Mouse (Mus musculus) retina, embryonic 14.5 days (tissue): Measurements from ENCODE around the gene Hoxb3.

Source experiments
- DNase-seq: peaks from one replicate; pipeline ENCODE4 v3.0.0-alpha.2; 2015; ENCODE audit warnings: low spot score

Hoxb3 gene

DNA sequence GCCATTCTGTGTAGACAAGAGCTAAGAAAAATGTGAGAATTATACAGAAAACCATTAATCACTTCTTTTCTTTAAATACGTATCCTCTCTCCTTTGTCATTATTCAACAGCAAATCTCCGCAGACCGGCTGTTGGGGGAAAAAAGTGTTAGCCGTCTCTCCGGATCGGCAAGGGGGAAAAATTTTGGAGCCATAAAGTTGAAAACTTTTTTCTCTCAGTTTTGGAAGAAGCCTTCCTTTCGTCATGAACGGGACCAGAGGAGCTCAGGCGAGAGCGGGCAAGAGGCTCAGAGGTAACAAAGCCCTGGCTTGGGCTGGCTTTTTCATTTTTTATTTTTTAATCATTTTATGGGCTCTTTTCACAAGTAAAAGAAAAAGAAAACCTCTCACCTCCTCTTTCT is at the start of gene Hoxb3:
Gene Hoxb3, plus strand, starts transcription at position 173 of the 400 bp plus-strand sequence.
- DNase-seq, result no peak

DNA sequence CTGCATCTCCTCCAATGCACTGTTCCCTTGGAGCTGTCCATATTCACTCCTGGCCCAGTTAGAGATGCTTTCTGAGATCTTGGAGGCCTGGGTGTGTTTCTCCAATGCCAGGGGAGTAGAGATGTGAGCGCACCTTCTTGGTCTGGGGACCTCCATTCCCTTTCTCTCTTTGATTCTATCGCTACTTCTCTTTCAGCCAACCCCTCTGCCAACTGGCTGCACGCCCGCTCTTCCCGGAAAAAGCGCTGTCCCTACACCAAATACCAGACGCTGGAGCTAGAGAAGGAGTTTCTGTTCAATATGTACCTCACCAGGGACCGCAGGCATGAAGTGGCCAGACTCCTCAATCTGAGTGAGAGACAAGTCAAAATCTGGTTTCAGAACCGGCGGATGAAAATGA is 48.7 kb upstream of the Hoxb3 start:
- DNase-seq, result no peak

DNA sequence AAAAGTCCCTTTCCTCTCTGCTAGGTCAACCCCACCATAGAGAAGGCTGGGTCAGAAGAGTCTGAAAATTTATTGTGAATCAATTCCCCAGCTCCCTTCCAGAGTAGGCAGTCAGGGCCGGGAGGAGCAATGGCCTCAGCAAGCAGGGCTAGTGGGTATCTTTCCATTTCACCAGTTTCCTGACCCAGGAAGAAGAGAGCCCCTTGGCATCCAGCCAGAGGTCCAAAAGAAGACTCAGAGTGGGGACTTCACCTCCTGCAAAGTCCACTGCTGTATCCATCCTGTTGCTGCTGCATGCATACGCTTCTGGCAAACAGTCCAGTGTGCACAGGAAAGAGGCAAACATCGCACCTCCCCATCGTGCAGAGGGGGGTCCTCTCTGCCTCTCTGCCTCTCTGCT is 47.2 kb upstream of the Hoxb3 start:
- DNase-seq, result no peak

GRCm38 (mm10) chr11:96277151-96278044 is 45.7 kb upstream of the Hoxb3 start:
- DNase-seq, result no peak

- no peak for DNase-seq
Observed at GRCm38 (mm10) chr11:96278324-96278723, 44.8 kb upstream of the Hoxb3 start.

- peak; percentile 97 for DNase-seq
Observed at GRCm38 (mm10) chr11:96278773-96279172, 44.4 kb upstream of the Hoxb3 start.

DNA sequence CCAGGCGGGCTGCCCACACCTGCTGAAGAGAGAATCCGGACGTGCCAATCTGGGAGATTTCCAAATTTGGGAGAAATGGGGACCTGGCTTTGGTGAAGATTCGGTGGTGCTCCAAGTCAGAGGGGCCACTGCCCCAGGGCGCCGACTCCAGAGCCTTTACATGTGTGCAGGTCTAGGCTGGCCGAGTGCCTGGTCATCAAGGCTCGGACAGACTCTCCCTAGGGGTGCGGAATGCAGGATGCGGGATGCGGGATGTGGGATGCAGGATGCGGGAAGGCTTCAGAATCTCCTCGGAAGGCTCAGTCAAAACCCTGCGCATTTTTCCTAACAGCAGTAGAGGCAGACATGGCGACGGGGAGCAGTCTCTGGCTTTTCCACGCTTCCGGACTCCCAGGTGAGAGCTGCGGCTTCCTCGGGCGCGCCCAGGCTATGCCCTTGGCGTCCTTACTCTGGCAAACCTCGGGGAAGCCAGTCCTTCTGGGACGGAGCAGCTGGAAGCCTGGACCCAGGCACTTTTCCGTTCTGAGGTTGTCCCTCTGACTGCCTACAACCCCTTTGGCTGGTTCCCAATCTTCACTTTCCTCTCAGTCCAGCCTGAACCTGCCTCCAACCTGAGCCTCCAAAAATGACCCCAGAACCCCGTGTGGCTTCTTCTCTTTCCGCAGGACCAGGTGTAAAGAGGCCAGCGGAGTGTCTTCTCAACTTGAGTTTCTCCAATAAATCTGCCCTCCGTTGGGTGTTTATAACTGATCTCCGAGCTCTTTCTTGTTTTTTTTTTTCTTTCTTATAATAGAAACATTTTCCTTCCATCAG is 43.5 kb upstream of the Hoxb3 start:
- no peak for DNase-seq

DNA sequence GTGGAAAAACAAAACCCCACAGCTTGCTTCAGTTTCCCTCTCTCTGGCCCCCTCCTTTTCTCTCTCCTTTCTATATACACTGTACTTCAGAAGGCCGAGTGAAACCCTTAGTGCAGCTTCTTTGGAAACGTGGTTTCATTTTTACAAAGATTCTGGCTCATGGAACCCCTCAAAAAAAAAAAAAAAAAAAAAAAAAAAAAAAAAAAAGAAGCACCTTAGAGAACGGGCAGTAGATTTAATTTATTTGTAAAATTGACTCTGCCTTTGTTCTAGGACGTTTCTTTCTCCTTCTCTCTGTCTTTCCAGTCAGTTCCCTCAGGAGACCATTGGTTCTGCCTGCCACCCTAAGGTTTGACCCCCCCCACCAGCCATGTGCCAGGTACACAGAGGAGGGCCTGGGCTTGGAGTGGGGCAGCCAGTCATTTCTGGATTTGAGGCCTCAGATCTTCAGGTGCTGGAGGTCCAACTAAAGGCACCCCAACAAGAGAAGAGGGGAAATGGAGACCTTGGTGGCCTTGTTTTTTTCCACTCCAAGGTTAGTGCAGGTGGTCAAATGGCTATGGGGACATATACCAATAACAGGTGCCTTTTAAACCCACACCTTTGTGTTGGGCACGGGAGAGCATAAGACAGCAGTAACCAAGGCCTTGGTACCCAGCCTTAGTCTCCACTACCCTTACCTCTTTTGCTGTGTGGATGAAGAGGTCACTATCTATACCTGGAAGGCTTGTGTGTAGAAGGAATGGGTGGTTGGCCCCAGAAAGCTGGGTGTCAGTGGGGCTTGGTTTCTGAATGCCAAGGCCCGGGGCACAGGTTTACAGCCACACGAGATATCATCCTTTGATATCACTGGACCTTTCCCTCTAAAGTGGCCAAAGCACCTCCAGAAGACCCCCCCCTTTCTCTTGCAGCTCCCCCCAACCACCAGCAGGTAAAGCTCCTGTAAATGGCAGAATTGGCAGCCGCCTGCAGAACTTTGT is 42.4 kb upstream of the Hoxb3 start:
- no peak for DNase-seq

GRCm38 (mm10) chr11:96281396-96281795 is 41.7 kb upstream of the Hoxb3 start:
- no peak for DNase-seq

- no peak for DNase-seq
Observed at GRCm38 (mm10) chr11:96281855-96282570, 41.1 kb upstream of the Hoxb3 start, which contains the start of gene Hoxb8. Gene Hoxb8, plus strand, starts transcription at chr11:96281905.

DNA sequence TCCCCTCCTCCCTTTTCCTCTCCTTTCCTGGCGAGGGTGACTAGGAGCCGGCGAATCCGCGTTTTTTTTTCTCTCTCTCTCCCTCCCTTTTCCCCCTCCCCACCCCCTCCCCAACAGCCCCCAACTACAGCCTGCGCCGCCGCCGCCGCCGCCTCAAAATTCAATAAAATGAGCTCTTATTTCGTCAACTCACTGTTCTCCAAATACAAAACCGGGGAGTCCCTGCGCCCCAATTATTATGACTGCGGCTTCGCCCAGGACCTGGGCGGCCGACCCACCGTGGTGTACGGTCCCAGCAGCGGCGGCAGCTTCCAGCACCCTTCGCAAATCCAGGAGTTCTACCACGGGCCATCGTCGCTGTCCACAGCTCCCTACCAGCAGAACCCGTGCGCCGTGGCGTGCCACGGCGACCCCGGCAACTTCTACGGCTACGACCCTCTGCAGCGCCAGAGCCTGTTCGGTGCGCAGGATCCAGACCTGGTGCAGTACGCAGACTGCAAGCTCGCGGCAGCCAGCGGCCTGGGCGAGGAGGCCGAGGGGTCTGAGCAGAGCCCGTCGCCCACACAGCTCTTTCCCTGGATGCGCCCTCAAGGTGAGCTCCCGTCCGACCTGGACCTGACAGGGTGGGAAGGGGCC is 40.2 kb upstream of the Hoxb3 start:
- no peak for DNase-seq

DNA sequence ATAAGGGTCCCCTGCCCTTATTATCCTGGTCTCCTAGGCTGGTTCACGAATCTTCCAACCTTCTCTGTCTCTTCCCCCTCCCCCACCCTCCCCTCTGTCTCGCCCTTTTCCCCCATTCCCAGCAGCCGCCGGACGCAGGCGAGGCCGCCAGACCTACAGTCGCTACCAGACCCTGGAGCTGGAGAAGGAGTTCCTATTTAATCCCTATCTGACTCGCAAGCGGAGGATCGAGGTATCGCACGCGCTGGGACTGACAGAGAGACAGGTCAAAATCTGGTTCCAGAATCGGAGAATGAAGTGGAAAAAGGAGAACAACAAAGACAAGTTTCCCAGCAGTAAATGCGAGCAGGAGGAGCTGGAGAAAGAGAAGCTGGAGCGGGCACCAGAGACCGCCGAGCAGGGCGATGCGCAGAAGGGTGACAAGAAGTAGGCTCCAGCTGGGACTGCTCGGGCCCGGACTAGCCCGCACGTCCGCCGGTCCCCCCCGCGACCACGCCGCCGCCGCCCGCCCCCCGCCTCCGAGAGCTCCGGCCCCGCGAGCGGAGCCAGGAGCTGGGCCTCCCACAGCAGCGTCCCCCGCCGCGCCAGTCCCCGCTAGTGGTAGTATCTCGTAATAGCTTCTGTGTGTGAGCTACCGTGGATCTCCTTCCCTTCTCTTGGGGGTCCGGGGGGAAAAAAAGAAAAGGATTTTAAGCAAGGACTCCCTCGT is 38.9 kb upstream of the Hoxb3 start:
- peak; percentile 68 for DNase-seq

GRCm38 (mm10) chr11:96284774-96285734 is 38.1 kb upstream of the Hoxb3 start:
- DNase-seq, result no peak

- DNase-seq, result no peak
Observed at GRCm38 (mm10) chr11:96285771-96286738, 37.1 kb upstream of the Hoxb3 start, which contains the start of gene Hoxb7. Gene Hoxb7, plus strand, starts transcription at chr11:96286623.

- no peak for DNase-seq
Observed at GRCm38 (mm10) chr11:96286739-96287385, 36.3 kb upstream of the Hoxb3 start.

DNA sequence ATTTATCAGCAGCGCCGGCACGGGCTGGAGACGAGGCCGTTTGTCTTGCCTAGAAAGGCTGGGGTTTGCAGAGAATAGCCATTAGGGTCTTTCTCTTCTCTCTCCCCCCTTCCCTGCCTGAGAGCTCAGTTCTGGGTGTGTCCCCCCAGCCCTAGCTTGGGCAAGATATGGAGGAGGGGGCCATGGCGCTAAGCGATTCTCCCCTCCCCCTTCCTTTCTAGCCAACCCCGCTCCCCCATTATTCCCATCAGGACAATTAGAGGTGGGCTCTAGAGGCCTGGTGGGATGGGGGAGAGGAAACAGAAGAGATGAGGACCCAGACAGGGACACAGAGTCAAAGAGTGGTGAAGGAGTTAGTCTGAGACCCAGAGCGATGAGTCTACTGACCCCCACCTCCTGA is 35.7 kb upstream of the Hoxb3 start:
- no peak for DNase-seq
